Mouse (Mus musculus) cerebellum, adult 9-11 months (tissue): Measurements from ENCODE around the gene Pla2g1b.
A peak's percentile ranks its signal among the peaks of the same experiment; 100 is the strongest.
"Not testable (repeated sequence)": the region's sequence is repeated elsewhere in the genome, so short reads cannot be mapped to it uniquely, and the experiment has no call there.

ENCODE experiments used
- DNase-seq: peaks from one replicate; pipeline ENCODE4 v3.0.0; 2022

The Pla2g1b gene

DNA sequence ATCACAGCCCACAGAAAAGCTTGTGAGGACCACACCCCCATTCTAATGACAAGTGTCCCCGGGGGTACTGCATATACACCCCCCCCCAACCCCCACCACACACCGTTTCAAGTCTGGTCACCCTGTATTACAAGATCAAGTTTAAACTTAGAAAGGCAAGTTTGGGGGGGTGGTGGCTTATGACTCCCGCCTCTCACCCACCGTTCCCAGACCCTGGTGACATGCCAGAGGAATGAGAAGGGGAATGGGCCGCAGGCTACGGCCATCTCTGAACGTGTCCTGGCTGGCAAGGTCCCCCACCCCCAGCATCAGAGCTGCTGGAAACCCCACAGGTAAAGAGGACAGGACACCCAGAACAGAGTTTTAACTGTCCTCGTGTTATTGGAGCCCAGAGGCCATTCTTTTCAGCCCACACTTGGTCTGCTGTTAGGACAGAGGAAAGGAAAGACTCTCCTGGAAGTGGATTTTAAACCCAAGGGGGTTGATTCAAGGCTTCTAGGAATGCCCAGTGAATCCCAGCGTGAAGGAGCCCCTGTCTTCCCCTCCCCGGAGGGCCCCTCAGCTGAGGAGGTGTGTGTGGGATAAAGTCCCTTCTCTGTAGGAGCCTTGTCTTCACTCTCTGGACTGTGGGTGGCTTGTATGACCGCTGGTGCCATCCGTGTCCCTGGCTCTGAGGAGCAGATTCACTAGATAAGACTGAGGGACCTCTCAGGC, 41.4 kb downstream of the Pla2g1b start:
- peak; percentile 72 for DNase-seq

DNA sequence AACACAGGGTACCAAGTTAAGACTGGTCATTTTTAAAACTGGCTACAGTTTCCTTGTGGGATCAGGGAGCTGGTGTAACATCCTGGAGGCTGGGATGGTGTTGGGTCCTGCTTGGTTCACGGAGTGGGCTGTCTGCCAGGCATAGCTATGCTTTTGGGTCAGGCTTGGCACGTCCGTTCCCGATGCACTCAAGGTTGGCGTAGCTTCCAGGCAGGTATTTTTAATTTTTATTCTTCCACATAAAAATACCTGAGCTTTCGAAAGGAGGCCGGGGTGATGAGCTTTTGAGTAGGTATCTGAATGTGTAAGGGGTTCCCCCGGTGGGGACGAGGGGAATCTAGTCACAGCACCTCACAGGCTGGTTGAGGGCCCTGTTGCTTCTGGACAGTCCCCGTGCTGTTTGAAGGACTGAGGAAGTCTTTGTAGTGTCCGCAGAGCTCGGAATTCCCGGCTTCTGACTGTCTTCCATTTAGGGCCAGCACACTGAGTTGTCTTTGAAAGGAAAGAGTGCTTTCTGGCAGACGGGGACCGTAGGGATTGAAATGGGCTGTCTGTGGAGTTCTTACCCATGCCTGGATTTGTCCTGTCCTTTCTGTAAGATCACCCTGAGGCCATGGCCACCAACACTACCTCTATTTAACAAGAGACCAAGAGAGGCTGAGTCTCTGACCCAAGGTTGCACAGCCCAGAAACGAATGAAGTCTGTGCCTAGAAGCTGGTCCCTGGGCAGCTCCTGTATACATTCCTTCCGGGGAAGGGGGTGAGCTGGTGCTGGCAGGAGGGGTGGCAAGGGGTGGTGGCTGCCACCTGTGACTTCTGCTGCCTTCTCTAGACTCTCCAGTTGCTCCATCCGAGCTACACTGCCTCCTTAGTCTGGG, 42.2 kb downstream of the Pla2g1b start:
- peak; percentile 81 for DNase-seq

DNA sequence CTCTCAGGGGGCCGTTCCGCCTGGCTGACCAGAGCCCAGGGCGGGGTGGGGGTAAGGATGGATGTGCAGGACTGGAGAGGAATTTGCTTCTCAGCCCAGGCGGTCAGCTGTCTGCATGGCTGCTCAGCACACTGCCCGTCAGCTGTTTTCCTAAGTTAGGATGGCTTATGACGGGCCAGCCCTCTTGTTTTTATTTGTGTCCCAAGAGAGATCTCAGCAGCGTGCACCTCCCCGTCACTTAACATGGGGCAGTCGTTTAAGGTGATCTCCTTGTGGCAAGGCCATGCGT, 42.7 kb downstream of the Pla2g1b start:
- DNase-seq: no peak

DNA sequence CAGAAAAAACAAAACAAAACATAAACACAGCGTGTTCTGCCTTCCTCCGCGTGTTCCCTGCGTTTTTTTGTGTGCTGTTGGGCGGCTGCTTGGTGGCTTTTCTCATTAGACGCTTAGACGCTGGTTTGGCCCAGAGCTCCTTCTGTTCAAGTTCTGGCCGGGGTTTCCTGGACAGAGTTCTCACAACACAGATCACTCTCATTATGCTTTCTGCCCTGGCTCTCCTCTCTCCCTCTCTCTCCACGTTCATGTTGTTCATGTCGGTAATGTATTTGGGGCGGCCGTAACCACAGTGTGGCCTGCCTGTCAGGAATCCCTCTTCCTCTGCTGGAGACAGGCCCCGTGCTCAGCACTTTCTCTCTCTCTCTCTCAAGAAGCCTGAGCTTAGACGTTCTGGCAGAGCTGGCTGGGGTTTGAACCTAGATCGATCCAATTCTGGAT, 43.3 kb downstream of the Pla2g1b start:
- no peak for DNase-seq

DNA sequence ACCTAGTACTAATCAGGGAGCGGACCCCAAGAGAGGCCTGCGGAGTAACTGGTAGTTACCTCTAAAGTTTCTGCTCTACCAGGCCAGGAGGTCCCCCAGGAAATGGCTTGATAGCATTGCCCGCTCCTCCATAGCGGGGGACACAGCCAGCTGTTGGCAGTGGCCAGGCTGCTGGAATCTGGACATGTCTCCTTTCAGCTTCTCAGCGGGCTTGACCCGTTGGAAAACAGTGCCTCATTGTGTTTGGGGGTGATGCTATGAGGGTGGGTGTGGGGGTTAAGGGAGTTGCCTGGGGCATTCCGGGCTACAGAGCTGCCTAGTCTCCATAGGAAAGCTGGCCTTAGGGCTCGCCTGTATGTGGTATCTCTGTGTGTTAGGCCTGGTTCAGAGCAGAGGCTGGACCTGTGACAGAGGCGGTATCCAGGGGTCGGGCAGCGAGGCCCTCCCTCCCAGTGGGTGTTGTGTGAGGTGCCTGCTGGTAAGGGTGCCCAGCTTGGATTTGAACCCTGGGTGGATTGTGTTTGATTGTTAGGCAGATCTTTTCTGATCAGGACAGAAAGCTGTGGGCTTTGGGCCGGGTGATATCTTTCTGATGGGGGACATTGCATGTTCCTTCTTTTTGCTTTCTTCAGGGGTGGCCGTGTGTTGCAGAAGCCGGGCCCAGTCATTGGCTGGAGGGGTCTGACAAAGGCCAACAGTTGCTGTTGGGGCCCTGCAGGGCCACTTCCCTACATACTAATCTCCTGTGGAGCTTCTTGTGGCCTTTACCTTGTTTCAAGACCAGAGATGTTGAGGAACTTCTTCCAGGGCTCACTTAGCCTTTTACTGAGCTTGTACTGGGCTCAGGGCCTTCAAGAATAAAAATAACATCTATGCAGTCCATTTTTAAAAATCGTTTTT, 44.0 kb downstream of the Pla2g1b start:
- peak; percentile 58 for DNase-seq

DNA sequence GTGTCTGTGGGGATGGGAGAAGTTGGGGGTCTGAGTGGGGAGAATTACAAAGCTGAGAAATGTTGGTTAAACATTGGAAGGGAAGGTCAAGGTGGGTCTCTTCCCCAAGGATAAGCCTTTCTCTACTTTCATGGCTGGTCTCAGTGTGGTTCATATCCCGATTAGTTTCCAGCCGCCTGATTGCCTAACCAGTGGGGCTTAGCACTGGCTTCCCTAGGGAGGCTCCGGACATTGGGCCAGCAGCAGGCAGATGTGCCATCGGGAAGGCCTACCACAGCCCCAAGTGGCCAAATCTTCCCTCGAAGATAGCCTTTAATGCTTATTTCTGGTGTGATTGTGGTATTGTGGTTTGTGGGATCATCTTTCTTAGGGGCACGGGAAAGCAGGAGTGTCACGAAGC, 46.3 kb downstream of the Pla2g1b start:
- no peak for DNase-seq

DNA sequence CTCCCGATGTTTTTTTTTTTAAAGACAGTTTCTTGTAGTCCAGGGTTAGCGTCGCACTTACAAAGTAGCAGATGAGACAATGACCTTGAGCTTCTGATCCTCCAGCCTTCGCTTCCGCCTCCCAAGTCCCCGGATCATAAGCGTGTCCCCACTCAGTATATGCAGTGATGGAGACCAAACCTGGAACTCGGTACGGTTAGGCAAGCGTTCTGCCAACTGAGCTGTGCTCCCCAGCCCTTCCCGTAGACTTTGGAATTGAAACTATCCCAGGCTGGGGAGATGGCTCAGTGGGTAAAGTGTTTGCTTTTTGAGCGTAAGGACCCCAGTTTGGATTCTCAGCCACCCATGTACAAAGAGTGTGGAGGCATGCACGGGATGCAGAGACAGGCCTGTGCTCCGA, 47.2 kb downstream of the Pla2g1b start:
- no peak for DNase-seq

DNA sequence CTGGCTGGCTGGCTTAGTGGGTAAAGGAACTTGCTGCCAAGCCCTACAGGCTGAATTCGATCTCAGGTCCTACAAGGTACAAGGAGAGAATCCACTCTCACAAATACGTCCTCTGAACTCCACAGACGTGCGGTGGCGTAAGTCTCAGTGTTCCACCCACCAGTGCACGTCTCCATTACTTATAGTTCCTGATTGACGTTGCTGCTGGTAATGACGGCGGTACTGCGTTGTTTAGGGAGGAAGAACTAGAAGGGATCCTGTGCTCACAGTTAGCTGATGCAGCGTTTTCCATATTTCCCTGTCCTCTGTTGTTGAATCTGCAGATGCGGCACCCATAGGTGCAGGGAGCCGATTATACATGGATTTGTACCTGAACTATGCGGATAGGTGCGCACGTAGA, 47.7 kb downstream of the Pla2g1b start:
- DNase-seq: no peak

DNA sequence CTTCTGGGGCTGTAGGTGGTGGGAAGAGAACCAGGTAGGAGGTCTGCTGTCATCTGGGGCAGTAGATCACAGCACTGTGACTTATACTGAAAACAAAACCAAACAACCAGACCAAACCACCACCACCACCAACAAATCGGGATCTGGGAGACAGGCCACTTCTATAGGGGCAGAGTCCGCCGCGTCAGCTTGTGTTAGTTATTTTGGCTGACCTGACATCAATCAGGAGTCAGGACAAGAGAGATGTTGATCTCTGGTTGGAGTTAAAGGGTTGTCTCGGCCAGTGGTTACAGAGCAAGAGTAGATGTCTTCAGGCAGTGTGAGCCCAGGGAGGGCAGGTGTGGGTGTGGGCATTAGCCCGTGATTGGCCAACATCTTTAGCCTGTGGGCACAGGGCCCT, 48.3 kb downstream of the Pla2g1b start:
- no peak for DNase-seq

DNA sequence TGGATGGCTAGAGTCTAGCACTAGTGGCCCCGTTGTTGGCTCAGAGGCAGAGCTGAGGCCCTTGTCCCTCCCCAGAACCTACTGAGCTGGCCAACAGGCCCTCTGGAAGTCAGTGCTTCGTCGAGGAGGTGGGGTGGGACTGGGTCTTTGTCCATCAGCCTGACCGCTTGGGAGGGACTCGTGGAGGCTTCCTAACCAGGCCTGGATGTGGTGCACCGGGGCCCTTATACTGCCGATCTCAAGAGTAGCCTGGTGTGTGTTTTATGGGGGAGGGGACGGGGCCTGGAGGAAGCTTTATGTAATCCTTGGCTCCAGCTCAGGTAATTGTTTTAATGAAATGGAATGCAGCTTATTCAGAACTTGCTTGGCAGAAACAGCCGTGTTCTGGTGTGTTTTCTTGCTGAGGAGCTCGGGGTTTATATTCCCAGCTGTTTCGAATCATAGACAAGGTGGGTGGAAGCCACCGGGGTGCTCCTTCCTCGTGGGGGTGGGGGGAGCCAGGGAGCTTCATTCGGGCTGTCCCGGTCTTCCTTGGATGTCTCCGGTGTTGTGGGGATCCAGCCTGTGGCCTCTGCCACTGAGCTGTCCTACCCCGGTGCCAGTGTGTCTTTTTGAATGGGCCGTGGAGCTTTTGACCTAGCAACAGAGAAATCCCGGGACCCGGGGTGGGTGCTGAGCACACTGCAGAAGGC, 49.0 kb downstream of the Pla2g1b start:
- peak; percentile 61 for DNase-seq

DNA sequence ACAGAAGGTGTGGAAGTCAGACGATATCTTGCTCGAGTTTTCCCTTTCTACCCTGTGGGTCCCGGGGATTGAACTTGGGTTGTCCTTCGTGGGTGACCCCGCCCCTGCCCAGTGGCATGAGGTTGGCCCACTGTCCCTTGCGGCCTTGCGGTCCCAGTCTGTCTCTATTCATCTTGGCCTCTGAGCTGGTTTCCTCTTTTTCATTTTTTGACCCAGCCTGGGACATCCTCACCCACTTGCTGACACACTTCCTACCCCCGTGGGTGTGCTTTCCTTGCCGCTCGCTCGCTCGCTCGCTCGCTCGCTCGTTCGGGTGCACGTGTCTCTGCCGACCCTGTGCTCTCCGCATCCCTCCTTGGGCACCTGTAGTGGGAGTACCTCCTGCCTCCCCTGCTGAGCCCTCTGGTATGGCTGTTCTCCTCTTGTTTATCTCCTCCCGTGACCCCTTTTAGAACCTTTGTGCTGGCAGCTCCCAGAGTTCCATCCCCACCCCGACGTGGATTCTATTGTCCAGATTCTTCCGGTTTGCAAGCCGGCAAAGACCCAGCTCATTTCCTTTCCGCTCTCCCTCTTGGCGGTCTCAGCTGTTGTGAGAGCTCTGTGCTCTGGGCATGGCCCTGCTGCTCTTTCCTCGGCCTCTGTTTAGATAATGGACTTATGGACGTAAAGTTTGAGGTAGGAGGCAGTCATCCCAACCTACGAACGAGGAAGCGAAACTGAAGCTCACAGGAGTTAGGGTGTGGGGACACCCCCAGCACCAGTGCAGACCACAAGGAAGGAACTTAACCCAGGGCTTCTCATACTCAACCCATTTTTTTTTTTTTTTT, 50.2 kb downstream of the Pla2g1b start:
- no peak for DNase-seq

DNA sequence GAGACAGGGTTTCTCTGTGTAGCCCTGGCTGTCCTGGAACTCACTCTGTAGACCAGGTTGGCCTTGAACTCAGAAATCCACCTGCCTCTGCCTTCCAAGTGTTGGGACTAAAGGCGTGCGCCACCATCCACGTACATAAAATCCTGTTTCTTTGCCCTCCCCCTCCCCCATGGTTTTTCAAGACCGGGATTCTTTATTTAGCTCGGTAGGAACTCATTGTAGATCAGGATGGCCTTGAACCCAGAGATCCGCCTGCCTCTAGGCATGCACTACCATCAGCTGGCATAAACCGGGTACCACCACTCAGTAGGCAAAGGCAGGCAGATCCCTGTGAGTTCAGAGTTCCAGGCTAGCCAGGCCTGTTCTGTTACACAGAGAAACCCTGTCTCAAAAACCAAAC, 50.8 kb downstream of the Pla2g1b start:
- no peak for DNase-seq

DNA sequence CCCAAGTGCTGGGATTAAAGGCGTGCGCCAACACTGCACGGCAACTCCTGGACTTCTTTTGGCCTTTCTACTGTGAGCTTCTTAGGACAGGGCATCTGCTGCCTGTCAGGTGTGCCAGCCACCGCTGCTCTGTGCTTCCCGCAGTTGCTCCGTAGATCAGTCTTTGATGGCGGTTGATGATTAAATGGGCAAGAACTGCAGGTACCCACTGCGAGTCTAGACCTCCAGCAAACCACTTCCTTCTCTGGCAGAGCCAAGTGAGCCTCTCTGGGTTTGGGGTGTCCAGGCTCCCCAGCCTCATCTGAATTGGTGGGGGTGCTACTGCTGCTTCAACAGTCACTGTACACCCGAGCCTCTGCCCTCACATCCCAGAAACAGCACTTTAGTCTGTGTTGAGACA, 51.4 kb downstream of the Pla2g1b start:
- DNase-seq: no peak

DNA sequence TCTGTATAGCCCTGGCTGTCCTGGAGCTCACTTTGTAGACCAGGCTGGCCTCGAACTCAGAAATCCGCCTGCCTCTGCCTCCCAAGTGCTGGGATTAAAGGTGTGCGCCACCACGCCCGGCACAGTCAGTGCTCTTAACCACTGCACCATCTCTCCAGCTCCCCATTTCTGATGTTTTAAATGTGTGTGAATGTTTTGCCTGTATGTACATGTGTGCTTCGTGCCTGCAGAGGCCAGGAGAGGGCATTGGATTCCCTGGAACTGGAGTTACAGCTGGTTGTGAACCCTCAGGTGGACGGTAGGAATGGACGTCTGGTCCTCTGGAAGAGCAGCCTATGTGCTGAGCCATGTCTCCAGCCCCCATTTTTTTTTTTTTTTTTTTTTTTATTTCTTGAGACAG, 52.2 kb downstream of the Pla2g1b start:
- not testable (repeated sequence) for DNase-seq

DNA sequence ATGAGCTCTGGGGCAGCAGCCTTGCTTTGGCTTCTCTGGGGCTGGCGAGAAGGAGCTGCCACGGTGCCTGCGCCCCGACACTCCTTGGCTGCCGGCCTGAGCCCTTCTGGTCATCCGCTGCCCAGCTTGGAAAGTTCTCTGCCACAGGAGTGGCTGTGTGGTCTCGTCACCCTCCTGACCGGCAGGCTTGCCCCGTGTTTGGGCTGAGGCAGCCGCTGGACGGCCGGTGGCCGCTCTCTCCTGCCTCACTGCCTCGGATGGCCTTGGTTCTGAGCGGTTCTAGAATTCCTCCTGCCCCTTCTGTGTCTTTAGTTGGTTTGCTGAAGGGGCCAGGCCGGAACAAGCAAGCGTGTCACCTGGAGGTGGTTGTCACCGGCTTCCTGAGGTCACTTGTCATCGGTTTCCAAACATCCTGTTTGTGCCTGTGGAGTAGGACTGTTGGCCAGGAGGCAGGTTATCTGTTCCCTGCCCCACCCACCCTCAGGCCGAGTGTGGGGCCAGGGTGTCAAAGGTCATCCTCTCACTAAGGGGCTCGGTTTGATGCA, 54.3 kb downstream of the Pla2g1b start:
- peak; percentile 60 for DNase-seq

DNA sequence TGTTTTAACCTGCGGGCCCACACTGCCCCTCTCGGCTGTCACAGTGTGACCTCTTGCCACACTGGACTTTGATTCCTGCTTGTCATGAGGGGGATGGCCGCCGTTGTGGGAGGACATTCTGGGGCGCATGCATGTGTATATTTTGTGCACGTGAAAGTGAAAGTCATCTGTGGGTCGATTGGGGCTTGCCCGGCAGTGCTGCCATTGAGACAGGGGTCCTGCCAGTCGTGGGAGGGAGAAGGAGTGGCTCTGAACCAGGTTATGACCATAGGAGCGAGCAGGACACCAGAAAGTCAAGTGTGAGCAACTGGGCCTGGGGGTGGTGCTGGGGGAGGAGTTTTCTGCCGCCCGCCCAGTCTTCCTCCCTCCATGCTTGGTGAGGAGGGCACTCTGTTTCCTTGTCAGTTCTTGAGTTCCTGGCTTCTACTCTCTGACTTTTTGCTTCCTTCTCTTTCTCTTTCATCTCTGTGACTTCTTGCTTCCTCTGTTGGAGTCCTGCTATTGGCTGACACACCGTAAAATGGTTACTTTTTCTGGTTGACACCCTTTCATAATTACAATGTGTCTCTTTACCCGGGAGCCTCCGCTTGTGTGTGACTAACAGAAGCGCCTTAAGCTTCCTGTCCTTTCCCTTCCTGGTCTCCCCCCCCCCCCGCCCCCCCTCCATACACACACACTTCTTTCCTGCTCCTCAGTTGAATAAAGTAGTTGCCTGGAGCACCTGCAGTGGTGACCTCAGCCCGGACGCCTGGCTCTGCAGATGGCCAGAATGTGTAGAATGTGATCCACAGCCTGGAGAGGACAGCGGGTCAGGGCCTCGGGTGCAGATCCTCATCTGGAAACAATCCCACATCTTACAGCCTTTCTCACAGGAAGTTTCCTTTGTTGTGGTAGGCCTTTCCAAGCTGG, 55.7 kb downstream of the Pla2g1b start:
- DNase-seq: no peak

DNA sequence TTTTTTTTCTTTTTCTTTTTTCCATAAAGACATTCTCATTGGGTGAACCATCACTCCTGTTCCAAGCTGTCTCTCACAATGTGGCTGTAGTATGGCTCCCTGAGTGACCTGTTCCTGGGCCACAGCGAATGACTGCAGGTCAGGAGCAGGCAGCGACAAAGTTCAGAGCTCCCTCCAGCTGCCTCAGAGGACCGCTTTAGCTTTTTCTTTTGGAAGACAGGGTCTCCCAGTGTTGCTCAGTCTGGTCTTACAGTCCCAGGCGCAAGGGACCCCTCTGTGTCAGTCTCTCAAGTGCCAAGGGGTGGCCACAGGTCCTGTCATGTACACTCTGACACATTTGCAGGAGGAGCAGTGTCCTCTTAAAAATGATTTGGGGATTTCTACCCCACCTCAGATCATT, 56.5 kb downstream of the Pla2g1b start:
- DNase-seq: no peak

DNA sequence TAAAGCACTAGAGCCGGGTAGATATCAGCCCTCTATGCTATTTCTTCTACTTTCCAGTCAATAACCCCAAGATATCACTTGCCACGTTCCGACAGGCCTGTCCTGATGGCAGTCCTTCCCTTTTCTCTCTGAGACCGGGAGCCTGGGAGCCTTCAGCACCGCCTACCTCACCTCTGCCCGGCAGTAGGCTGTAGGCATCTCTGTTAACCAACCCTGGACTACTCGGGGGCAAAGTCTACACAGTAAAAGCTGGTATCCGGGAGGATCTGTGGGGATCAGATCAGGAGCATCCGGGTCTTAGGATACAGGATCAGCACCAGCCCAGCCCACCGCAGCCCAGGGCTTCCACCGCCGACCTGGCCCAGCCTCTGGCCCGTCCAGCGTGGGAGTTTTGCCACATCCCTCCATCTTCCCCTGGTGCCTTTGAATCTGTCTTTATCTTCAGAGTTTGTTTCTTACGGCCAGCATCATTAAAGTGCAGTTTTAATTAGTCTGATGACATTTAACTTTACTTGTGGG, 57.0 kb downstream of the Pla2g1b start:
- no peak for DNase-seq

DNA sequence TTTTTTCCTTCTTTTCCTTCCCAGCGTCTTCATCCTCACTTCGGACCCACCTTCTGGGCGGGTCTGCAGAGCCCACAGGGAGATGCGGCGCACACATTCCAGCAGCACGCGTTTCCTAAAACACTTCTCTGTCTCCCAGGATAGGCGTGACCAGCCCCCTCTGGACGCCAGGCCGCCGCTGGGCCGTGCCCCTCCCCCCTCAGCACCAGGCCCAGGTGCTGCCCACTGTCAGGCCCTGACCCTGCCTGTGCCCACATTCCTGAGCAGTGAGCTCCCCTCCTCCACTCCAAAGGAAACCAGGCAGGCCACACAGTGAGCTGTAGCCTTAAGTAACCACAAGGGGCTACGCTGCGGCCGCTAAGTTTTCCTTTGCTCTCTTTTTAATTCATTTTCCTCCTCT, 57.9 kb downstream of the Pla2g1b start:
- no peak for DNase-seq
